Mouse (Mus musculus): ENCODE measurements around the gene A930002H24Rik.

A930002H24Rik gene

DNA sequence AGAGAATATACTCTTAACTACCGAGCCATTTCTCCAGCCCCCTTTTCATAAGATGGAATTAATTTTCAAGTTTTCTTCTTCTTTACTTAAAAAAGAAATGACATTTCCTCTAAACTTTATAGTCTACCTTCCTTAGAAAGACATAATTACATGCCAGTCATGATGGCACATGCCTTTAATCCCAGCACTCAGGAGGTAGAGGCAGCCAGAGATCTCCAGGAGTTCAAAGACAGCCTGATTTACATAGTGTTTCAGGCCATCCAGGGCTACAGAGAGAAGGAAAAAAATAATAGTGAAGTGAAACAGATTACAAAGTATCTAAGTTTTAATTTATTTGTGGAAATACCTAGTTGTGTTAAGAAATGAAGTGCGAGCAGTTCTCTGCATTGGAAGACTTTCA is 27.4 kb downstream of the A930002H24Rik start:
- no peak for DNase-seq (ENCODE audit: low spot score in 2 of 2)

DNA sequence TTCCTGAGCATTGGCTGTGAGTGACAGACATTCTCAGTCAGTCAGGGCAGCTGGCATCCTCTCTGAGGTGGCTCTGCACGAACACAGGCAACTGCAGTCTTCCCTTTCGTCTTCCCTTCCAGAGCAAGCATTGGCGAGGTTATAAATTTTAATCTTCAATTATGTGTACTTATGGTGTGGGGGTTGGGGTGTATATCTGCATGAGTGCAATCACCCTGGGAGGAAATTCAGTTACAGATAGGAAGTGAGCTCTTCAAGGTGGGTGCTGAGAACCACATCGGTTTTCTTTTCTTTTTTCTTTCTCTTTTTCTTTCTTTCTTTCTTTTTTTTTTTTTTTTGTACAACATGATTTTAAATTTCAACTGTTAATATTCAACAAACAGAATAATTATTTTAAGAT is 32.0 kb downstream of the A930002H24Rik start:
- no peak for DNase-seq (ENCODE audit: low spot score in 2 of 2)

DNA sequence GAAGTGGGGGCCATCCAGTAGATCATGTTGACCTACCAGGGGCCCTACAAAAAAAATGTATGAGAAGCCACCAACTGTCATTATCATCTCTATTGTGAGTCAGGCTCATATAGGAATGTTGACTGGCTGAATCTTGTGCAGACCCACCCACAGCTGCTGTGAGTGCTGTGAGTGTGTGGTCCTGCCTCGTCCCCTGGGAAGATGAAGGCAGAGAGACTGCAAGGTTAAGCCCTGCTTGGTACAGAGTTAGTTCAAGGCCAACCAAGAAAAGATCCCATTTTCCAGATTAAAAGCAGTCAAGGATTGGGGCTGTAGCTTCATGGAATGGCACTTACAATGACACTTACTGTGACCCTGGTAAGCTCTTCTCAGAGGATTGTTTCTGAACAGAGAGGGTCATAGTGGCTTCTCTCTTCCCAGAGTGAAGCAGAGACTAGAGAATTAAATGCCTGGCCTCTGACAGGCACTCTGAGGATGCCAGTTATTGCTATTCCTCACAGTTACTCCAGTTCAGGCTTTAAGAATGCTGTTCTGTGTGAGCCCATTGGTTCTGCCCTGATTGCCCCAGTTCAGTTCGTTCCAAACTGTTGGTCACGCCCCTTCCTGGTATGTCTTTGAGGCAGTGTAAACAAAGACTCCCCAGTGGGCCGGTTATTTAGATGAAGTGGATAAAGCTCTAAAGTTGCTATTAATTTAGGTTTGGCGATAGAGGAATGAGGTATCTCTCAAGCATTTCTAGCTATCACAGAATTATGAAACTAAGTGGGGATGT is 34.8 kb downstream of the A930002H24Rik start:
- no peak for DNase-seq (ENCODE audit: low spot score in 2 of 2)

DNA sequence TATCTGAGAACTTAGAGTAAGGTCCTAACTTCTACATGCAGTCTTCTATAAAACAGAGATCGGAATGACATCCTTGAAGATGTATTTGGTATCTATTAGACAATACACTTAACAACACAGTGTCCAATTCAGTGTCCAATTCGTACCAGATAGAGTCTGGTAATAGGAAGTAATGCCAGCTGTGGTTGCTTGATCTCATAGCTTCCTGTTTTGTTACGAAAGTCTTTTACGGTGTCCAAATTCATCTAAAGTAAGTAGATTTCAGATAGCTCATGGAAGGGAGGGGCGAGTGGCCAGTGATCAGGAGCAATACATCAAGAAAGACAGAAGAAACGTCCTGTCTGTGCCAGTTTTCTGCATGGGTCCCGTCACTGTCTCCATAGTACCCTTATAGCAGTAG is 36.8 kb downstream of the A930002H24Rik start:
- DNase-seq (ENCODE audit: low spot score in 2 of 2): no peak

- DNase-seq (ENCODE audit: low spot score in 2 of 2): no peak
Measured at GRCm38 (mm10) chr17:63826196-63826595, 37.4 kb downstream of the A930002H24Rik start.

DNA sequence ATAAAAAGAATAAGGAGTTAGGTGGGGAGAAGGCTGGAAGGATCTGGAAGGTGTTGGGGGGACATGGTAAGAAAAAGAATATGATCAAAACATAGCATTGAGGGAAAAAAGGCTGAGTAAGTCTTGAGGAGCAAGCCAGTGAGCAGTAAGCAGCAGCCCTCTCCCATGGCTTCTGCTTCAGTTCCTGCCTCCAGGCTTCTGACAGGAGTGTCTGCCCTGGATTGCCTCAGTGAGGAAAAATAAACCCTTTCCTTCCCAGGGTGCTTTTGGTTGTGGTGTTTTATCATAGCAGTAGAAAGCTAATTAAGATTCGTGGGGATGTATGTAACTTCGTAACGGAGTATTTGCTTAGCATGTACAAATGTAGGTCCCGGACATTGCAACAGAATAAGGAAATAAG is 39.5 kb downstream of the A930002H24Rik start:
- DNase-seq (ENCODE audit: low spot score in 2 of 2): no peak

- DNase-seq (ENCODE audit: low spot score in 2 of 2): no peak
Measured at GRCm38 (mm10) chr17:63818444-63819027, 45.1 kb downstream of the A930002H24Rik start.

- DNase-seq (ENCODE audit: low spot score in 2 of 2): no peak
Measured at GRCm38 (mm10) chr17:63813552-63813951, 50.0 kb downstream of the A930002H24Rik start.
